ENCODE assay signal across 12 mouse cellular contexts in genomic region chr12:76463391-76463790, GRCm38 (mm10). TPM values are rescaled to one million over a fixed set of nuclear protein-coding genes. Genes with fewer than 3 reads are reported as not detected.
DNase-seq lines count a peak whose midpoint lies in the region; TF ChIP-seq lines count a peak whose summit lies in the region.
"Had no signal": no experiment of that assay in that cellular context is flagged by ENCODE, and none has a peak within 500 bp of the region (broad histone marks: within the 10 kb centered on the region; RNA-seq: fewer than 3 reads in every experiment).

No protein-coding gene starts in this region.

- peak; percentile 27 to 63 for DNase-seq in adrenal gland, adult (ENCODE audit: inconsistent age in 2 of 2, low spot score in 1 of 2)
- DNase-seq in adrenal gland, postnatal 4 days (ENCODE audit: low spot score in 2 of 2): no peak
- DNase-seq in layer of hippocampus, adult 9-11 months: peak; percentile 66
- no peak for DNase-seq in layer of hippocampus, adult 9-10 months (ENCODE audit: low spot score)
- peak; percentile 62 for DNase-seq in 3134 (ENCODE audit: extremely low read depth, insufficient read length, low spot score)
- DNase-seq in brain, embryonic 14.5 days (ENCODE audit: low read depth): peak; percentile 29
- DNase-seq in cerebellum, postnatal 10 days: no peak
- no peak for DNase-seq in thymus, postnatal 14 days
- DNase-seq: gastrocnemius, postnatal 25 days; kidney, postnatal 14 days; thymus, postnatal 4 days had no signal

- TF ChIP-seq CTCF in brain, embryonic 14.5 days (IDR thresholded peaks at IDR 0.05; ENCODE audit: borderline replicate concordance, extremely low read depth, insufficient read depth, insufficient read length): no peak

- TF ChIP-seq POLR2A in brain, embryonic 14.5 days (IDR thresholded peaks at IDR 0.05; ENCODE audit: borderline replicate concordance, extremely low read depth, insufficient read depth, insufficient read length, poor library complexity, severe bottlenecking): no peak

RNA-seq across cellular contexts. Expression of gene Ppp1r36, which starts 46.1 kb away (rescaled TPM):
- total RNA-seq in adrenal gland, postnatal 4 days (2021): 1 to 10 TPM in 1 of 2 experiments, under 1 TPM in 1; 0.56 to 1.0 TPM
- 0.44 and 1.2 TPM in 2 replicates for polyA plus RNA-seq in brain, embryonic 14.5 days (2012; rRNA removed)
- total RNA-seq: gastrocnemius, postnatal 25 days had no signal
- polyA plus RNA-seq: macrophage had no signal

RNA-seq across cellular contexts. Expression of gene Hspa2, which starts 59.4 kb away (rescaled TPM):
- total RNA-seq in adrenal gland, postnatal 4 days (2021): 10 to 100 TPM; 22.7 to 24.4 TPM
- 3.9 and 5.4 TPM in 2 replicates for polyA plus RNA-seq in brain, embryonic 14.5 days (2012; rRNA removed)

Comparison
In these comparisons a context has a peak if more than half of its experiments do, and no peak if none do; other contexts are left out.
1. DNase-seq: peak in adrenal gland, adult (2 of 2), layer of hippocampus, adult 9-11 months (single experiment), 3134 (single experiment) and brain, embryonic 14.5 days (single experiment); none in adrenal gland, postnatal 4 days (0 of 2), layer of hippocampus, adult 9-10 months (single experiment), cerebellum, postnatal 10 days (0 of 2) and thymus, postnatal 14 days (single experiment).